Mouse (Mus musculus): ENCODE measurements around the gene Gmeb1.
"Not testable (repeated sequence)": the region's sequence is repeated elsewhere in the genome, so short reads cannot be mapped to it uniquely, and the experiment has no call there.

Gene Gmeb1

DNA sequence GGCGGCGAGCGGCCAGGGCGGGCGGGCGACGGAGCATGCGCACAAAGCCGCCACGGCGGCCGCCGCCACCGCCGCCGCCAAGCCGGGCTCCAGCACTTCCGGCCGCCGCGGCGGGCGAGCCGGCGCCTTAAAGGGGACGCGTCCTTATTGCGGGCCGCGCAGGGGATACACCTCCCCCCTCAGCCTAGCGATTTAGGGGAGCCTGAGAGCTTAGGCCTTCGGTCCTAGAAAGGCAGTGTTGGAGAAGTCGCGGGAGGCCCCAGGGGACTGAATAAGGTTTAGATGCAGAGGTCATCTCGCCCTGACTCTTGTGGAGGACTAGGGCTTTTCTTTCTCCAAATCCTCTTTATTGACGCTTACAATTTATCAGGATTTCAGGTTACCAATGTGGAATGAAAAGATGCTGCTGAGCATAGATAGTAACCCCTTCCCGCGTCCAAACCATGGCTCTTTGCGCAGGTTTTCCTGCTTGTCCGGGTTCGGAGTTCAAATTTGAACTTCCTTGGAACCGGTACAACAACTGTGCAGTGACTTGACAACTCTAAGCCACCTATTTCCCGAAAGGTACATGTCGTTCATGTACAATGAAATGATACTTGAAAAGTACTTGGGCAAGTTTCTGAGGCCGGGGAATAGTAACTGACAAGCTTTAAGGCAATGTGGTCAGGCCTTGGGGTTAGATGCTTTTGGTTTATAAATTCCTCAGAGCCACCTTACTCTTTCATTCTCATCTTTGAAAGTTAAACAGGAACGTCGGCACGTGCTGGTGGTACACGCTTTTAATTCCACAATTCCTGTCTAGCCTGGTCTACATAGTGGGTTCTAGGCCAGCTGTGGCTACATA lies at the start of gene Gmeb1:
Gene Gmeb1, minus strand, starts transcription at position 89 of the 844 bp plus-strand sequence.
- peak; percentile 72 for DNase-seq (ENCODE audit: low spot score)

DNA sequence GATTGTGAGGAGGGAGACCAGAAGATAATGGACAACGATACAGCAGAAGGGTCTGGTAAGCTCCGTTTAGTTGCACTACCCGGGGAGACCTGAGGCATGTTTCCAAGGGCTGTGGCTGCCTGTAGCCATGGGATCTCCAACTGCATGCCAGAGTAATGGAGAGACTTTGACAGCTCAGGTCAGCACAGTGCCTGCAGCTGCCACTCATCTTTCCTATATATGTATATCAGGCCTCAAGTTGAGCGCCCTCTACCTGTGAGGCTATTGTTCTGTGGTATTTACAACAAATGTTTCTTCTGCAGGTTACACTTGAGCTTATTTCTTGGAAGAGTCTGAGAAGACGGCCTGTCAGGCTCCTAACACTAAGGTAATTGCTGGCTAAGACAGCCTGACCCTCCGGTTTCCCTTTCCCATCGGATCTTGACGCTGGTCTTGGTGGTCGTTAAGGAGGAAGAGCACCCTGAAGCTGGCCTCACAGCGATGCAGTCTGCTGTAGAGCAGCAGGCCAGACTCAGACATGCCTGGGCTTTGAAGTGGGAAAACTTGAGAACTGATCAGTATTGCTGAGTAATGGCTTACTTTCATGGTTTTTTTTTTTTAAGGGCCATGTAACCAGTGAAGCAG lies 48.6 kb upstream of the Gmeb1 start:
- peak; percentile 61 for DNase-seq (ENCODE audit: low spot score)

DNA sequence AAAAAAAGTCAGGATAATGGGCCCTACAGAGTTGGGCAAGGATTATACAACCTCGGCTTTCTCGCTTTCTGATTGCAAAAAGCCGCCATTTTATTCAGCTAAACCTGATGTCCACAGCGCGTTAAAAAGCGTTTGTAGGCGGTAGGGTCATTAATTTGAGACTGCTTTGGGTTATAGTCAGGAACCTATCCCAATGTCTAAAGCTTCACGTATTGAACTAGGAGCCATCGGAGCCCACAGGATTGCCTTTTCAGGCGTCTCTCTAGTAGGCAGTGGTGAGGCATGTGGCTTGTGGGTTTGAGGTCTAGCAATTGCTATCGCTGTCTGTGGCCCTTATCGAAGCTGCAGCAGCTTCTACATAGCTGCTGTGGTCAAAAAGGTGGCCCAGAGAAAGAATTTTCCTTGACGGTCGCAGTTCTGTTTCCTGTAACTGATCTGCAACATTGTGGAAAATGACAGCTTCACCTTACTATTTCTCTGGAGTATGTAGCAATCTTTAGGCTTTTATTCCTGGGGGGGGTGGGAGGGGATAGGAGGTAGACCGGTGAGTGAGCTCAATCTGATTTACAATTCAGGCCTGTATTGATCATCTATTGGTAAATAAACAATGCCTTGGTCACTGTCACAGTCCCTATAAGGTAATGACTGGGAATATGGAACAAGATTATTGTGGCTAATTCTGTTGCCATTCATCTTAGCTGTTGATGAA lies 47.9 kb upstream of the Gmeb1 start:
- no peak for DNase-seq (ENCODE audit: low spot score)

DNA sequence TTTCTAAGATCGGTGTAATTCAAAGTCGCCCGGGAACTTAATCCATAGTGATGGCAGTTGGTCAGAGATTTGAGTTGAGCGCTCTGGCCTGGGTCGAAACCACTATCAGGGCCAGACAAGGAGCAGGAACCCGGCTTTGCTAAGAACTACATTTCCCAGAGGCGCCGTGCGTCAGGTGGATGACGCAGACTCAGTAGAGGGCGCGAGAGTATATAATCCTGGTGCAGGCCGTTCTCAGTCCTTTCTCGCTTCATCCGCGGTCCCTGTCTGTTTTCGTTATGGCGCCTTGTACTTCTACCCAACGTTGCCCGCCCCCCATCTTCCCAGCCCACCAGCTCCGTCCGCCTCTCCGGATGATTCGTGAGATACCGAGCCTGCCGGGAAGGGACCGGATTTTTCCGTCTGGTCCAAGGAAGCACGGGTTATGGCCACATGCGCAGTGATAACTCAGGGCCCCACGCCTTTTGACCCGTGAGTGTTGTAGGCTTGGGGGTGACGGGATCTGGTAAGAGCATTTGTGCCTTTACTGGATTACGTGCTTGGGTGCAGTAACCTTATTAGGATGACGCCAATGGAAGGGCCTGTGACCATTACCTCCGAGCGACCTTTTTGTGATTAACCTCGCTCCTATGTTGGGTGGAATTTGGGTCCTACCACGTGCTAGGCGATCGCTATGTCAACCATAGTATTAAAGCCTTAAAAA lies 47.2 kb upstream of the Gmeb1 start:
- peak; percentile 94 for DNase-seq (ENCODE audit: low spot score)

DNA sequence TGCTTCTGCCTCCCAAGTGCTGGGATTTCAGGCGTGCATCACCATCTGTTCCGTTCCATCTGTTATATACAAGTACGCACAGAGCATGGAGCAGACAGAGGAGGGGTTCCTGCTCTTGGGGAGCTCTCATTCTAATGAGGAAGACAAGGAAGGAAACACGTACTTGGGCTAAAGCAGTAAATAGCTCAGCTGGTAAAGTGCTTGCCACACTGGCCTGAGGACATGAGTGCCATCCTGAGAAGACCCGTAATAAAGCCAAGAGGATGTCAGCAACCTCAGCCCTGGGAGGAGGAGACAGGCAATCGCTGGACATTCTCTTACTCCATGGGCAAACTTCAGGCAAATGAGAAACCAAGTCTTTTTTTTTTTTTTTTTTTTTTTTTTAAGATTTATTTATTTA lies 44.6 kb upstream of the Gmeb1 start:
- no peak for DNase-seq (ENCODE audit: low spot score)

DNA sequence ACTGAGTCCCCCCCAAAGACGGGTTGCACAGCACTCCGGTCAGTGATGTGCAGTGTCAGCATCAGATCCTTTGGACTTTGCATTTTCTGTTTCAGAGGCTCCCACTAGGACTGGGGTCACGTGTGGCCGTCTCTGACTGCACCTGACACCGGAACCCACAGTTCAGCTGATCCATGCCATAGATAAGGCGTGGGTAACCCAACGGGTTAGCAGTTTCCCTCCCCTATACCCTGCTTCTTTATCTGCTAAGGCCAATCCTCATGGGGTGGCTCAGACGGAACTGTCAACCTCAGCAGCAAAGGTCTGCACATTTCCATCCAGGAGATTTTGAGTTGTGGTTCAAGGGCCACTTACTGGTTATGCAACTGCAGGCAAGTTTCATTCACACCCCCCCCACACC lies 43.9 kb upstream of the Gmeb1 start:
- DNase-seq (ENCODE audit: low spot score), result no peak

DNA sequence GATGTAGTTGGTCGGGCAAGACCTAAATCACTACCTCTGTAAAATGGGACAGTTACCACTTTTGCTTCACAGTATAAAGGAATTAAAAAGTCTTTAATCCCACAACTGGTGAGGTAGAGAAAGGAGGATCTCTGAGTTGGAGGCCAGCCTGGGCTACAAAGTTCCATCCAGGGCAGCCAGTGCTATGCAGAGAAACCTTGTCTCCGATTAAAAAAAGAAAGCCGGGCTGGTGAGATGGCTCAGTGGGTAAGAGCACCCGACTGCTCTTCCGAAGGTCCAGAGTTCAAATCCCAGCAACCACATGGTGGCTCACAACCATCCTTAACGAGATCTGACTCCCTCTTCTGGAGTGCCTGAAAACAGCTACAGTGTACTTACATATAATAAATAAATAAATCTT lies 42.1 kb upstream of the Gmeb1 start:
- DNase-seq (ENCODE audit: low spot score), result not testable (repeated sequence)

DNA sequence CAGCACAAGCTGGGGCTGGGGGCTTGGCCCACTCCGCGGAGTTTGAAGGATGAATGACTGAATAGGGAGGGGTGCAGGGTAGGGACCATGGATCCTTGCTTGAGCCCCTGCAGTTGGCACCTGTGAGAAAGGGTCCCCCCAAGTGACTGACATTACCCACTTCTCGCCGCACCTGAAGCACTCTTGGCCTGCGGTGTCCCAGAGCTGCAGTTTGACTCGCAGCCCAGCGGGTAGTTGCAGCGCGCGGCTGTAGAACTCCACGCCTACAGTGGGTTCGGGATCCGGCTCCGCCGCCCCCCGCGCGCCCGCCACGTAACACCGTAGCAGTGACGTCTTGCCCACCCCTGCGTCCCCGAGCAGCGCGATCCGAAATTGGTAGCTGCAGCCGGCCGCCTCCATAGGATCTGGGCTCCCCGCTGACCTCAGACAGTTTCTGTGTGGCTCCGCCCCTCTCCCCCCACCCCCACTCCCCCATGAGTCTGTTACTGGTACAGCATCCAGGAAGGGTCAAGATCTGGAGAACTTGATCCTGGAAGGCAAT lies 41.6 kb upstream of the Gmeb1 start, which contains the start of gene Rab42:
Gene Rab42, minus strand, starts transcription at position 447 of the 541 bp plus-strand sequence.
- peak; percentile 19 for DNase-seq (ENCODE audit: low spot score)

DNA sequence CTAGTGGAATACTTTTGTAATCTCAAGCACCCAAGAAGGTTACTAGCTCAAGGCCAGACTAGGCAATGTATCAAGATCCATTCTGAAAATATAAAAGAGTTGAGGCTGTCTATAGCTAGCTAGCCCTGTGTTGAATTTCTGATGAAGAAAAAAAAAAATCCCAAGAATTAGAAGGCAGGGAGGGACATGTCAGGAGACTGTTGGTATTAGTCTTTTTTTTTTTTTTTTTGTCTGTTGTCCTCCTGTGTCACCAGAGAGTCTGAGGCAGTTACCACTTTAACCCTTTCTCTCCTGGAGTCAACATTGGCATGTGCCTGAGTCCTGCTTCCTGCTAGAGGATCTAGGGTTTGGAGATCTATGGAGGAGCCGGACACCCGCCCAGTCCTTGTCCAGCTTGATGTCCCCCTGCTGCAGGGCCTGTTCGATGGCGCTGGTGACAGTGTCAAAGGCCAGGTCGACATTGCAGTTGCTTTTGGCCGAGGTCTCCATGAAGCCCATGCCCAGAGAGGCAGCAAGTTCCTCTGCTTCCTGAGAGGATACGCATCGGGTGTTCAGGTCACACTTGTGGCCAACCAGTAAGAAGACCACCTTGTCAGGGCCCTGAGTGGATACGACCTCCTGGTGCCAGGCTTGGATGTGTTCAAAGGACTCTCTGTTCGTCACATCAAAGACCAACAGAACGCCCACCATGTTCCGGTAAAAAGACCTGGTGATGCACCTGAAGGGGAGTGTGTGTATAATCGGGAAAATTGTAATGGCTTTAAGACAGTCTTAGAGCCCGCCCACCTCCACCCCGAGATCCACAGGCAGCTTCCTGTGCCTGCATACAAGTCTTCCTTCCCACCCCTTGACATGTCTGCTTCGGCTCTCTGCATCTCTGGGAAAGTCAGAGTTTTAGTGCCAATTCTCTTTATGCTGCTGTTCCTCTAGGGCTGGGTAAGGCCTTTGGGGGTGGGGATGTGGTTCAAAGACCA lies 40.9 kb upstream of the Gmeb1 start:
- no peak for DNase-seq (ENCODE audit: low spot score)

DNA sequence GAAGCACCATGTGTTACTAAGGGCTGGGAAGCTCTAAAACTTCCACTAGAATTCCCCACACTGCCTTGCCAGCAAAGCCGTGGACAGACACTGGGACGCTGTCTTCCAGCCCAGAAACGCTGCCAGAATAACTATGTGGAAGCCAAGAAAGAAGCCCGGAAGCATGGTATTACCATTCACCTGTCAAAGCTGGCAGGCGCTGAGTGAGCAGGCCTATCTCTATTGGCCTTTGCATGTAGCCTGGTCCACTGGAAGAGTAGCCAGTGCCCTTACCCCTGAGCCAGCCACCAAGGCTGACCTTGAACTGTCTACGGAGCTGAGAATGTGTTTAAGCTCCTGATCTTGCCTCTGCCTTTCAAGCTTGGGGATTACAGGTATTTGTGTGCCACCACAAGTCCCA lies 40.1 kb upstream of the Gmeb1 start:
- no peak for DNase-seq (ENCODE audit: low spot score)

DNA sequence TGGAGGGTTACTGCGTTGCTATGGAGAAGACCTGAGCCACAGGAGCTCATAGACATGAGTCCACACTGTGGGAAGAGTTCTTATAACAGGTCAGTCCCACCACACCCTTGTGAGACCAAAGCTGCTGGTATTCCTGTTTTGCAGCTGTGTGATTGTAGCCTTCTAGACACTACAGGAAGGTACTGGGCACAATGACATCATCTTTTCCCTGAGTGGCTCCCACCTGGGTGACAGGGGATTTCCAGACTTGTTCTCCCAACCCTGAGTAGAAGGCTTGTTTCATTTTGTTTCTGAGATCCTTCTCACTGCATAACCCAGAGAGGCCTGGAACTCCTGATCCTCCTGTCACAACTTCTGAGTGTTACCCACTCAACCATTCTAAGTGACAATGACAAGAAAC lies 38.4 kb upstream of the Gmeb1 start:
- no peak for DNase-seq (ENCODE audit: low spot score)

DNA sequence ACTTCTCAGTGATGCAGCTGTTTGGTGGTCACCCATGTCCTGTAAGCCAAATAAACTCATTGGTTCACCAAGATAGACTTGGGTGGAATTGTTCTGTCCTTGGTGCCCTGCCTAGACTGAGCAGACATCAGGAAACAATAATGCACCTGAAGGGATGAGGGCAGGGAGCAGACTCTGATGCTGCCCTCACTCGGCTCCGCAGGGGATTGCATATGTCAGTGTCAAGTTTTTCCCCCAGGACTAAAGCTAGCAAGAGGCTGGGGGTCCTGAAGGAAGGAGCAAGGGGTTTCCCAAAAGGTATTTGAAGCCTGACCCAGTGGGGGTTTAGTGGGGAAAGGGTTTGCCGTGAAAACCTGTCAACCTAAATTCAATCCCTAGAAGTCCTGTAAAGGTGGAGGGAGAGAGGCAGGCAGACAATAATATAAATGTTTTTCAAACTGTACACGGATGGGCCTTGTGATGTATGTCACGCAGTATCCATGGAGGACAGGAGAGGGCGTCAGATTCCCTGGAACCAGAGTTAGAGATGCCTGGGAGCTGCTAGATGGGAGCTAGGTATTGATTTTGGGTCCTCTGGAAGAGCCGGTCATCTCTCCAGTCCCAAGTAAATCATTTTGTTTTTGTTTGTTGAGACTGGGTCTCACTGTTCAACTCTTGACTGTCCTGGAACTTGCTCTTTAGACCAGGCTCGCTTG lies 34.4 kb upstream of the Gmeb1 start:
- DNase-seq (ENCODE audit: low spot score), result no peak

DNA sequence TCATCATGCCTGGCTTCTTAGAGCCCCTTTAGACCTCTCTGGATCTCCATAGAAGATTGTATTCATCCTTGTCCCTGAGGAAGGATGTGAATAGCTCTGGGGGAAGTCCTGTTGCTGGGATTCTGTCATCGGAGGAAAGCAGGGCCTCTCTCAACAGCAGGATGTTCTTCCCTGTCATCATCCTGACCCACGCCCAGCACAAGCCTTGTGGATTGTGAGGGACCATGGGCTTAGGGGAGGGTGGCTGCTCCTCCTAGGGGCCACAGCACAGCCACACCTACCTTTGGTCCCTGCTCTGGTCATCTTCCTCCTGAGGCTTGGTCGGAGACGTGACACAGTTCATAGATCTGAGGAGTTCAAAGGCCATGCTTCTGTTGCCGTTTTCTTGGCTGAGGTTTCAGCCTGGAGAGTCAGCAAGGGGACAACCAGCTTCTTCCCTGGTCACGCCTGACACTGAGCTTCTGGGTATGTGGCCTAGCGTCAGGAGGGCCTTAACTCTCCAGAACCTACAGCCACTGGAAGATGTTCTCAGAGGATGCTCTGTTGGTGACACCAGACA lies 32.4 kb upstream of the Gmeb1 start:
- no peak for DNase-seq (ENCODE audit: low spot score)

DNA sequence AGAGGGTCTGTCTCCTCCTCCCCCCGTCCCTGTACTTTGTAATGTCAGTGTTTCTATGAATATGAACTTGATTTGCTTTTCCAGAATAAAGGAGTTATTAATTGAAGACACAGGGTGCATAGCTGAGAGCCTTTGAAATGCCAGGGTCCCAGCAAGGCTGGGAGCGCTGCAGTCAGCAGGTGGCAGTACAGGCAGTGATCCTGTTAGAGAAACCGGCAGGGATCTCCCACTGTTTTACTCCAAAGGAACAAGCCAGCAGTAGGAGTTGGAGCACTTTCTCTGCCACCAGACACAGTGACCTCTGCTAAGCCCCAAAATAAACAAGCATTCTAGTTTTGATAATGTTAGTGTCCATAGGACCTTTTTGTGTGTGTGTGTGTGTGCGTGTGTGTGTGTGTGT lies 31.6 kb upstream of the Gmeb1 start:
- DNase-seq (ENCODE audit: low spot score), result no peak

DNA sequence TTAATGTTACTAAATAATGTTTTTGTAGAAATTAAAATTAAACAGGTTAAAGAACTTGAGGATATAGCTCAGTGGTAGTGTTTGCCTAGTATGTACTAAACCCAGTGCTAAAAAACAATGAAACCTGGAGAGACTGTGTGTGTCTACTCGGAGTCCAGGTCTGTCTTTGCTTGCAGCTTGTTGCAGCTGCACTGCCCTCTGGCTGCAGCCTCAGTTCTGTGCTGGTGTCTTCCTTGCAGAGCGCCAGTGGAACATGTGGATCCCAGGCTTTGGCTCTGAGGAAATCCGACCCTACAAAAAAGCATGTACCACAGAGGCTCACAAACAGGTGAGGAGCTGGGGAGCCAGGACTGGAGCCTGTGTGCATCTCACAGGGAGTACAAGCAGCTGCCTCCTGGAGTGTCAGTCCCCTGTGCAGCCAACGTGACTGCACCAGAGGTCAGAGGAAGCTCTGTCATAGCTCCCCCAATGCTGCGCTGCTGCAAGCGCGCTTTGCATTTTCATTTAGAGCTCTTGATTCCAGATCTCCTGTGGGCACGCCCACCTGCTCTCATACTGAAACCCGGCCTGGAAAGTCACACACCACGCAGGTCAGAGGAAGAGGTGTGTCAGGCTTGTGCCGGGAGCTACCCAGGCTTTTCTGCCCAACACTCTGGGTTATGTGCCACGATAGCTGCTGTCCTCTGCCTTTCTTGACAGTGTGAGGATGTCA lies 30.4 kb upstream of the Gmeb1 start:
- no peak for DNase-seq (ENCODE audit: low spot score)

DNA sequence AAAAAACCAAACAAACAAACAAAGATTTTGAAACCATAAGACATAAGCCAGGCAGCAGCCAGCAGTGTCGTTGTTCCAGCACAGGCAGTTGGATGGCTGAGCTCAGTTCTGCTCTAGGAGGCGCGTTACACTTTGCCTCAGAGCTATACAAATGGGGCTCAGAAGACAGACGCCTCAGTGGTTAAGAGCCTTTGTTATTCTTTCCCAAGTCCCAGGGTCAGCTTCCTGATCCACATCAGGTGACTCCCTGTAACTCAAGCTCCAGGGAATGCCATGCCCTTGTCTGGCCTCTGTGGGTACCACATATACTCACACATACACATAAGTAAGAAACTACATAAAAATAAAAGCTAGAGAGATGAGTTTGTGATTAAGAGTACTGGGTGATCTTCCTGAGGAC lies 29.7 kb upstream of the Gmeb1 start:
- DNase-seq (ENCODE audit: low spot score), result no peak

DNA sequence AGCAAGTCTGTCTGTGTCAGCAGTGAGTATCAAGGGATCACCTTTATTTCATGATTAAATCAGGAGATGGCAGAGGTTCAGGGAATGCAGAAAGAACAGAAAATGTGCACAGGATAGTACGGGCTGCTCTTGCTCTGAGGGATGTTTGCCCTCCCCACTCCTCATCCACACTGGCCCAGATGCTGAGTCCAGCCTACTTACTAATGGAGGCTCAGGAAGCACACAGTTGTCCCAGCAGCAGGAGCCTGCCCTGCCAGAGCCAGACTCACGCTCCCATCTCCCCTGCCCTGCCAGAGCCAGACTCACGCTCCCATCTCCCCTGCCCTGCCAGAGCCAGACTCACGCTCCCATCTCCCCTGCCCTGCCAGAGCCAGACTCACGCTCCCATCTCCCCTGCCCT lies 27.4 kb upstream of the Gmeb1 start:
- DNase-seq (ENCODE audit: low spot score), result not testable (repeated sequence)

DNA sequence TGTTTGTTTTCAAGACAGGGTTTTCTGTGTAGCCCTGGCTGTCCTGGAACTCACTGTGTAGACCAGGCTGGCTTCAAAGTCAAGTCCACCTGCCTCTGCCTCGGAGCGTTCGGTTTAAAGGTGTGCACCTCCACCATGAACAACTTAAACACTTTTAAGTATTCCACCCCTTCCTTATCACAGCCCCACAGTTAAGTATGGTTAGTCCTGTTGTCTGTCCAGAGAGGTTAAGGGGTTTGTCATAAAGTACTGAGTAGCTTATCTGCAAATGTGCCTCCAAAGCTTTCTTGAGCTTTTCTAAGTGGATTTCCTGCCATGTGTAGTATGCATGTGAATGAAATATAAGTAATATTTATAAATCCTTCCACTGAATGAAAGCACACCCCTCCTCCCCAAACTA lies 14.5 kb upstream of the Gmeb1 start:
- DNase-seq (ENCODE audit: low spot score), result no peak

DNA sequence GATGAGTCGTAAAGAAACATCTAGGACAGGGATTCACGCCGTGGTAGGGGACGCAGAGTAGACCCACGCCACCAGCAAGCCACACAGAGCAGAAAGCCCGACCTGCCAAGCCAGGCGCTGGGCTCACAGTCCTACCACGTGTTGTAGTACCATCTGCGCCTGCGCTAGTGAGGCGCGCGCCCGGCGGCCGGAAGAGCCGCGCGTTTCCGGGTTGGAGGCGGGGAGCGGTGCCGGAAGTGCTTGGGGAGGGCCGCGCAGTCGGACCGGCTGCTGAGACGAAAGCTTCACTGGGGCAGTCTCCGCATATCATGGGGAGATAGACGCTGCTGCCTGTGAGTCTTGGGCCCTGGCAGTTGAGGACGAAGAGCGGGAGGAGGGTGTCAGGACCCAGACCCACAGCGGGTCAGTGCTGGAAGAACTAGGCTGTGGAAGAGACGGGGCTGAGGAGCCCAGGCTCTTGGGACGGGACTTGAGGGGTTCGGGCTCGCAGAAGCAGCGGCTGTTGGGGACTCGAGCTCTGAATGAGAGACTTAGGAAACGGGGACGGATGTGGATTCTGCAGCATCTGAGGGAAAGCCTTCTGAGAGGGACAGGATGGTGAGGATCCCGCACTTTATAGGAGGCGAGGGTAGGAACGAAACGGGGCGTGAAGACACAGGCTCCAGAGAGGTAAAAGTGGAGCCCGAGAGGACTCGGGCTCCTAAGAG lies 12.9 kb upstream of the Gmeb1 start, which contains the start of gene Taf12:
Gene Taf12, plus strand, starts transcription at position 220 of the 707 bp plus-strand sequence.
- DNase-seq (ENCODE audit: low spot score), result peak; percentile 91
